Mouse (Mus musculus): ENCODE data around the gene Casq2. TPM values are rescaled to one million over a fixed set of nuclear protein-coding genes. Genes with fewer than 3 reads are reported as not detected.
A peak's percentile ranks its signal among the peaks of the same experiment; 100 is the strongest.

Gene Casq2
- polyA plus RNA-seq, 1 experiment = not detected

- TF ChIP-seq GATA1 (IDR thresholded peaks at IDR 0.05; ENCODE audit: low read length) = no peak
These were observed 78.7 kb downstream of the Casq2 start for GRCm38 (mm10) chr3:102164911-102165310.

- TF ChIP-seq GATA1 (IDR thresholded peaks at IDR 0.05; ENCODE audit: low read length) = peak; percentile 94
These were observed 79.5 kb downstream of the Casq2 start for GRCm38 (mm10) chr3:102165536-102166286.

GRCm38 (mm10) chr3:102166287-102166620 lies 80.0 kb downstream of the Casq2 start:
- no peak for TF ChIP-seq GATA1 (IDR thresholded peaks at IDR 0.05; ENCODE audit: low read length)

- no peak for TF ChIP-seq GATA1 (IDR thresholded peaks at IDR 0.05; ENCODE audit: low read length)
These were observed 80.6 kb downstream of the Casq2 start for GRCm38 (mm10) chr3:102166794-102167193.

- TF ChIP-seq GATA1 (IDR thresholded peaks at IDR 0.05; ENCODE audit: low read length) = no peak
These were observed 81.5 kb downstream of the Casq2 start for GRCm38 (mm10) chr3:102167555-102168210.

- TF ChIP-seq GATA1 (IDR thresholded peaks at IDR 0.05; ENCODE audit: low read length) = no peak
These were observed 83.1 kb downstream of the Casq2 start for GRCm38 (mm10) chr3:102169197-102169905.

GRCm38 (mm10) chr3:102174118-102174865 lies 88.1 kb downstream of the Casq2 start:
- no peak for TF ChIP-seq GATA1 (IDR thresholded peaks at IDR 0.05; ENCODE audit: low read length)

- no peak for TF ChIP-seq GATA1 (IDR thresholded peaks at IDR 0.05; ENCODE audit: low read length)
These were observed 89.5 kb downstream of the Casq2 start for GRCm38 (mm10) chr3:102175701-102176100.

- no peak for TF ChIP-seq GATA1 (IDR thresholded peaks at IDR 0.05; ENCODE audit: low read length)
These were observed 89.9 kb downstream of the Casq2 start for GRCm38 (mm10) chr3:102176116-102176515.

- TF ChIP-seq GATA1 (IDR thresholded peaks at IDR 0.05; ENCODE audit: low read length) = no peak
These were observed 91.8 kb downstream of the Casq2 start for GRCm38 (mm10) chr3:102177837-102178615.

- no peak for TF ChIP-seq GATA1 (IDR thresholded peaks at IDR 0.05; ENCODE audit: low read length)
These were observed 93.7 kb downstream of the Casq2 start for GRCm38 (mm10) chr3:102179869-102180268.

GRCm38 (mm10) chr3:102180746-102181145 lies 94.5 kb downstream of the Casq2 start:
- TF ChIP-seq GATA1 (IDR thresholded peaks at IDR 0.05; ENCODE audit: low read length) = no peak

- no peak for TF ChIP-seq GATA1 (IDR thresholded peaks at IDR 0.05; ENCODE audit: low read length)
These were observed 95.0 kb downstream of the Casq2 start for GRCm38 (mm10) chr3:102181191-102181590.

- TF ChIP-seq GATA1 (IDR thresholded peaks at IDR 0.05; ENCODE audit: low read length) = no peak
These were observed 96.4 kb downstream of the Casq2 start for GRCm38 (mm10) chr3:102182601-102183000.

- TF ChIP-seq GATA1 (IDR thresholded peaks at IDR 0.05; ENCODE audit: low read length) = no peak
These were observed 98.5 kb downstream of the Casq2 start for GRCm38 (mm10) chr3:102184721-102185120.

All from G1E-ER4 (cell line).